Mouse (Mus musculus): ENCODE results near the gene Nova2.

- TF ChIP-seq CTCF (IDR thresholded peaks at IDR 0.05; ENCODE audit: insufficient read depth, low read depth, low read length) (no peak), POLR2A (IDR thresholded peaks at IDR 0.05; ENCODE audit: insufficient read depth, low read depth, low read length) (no peak)
Measured at GRCm38 (mm10) chr7:18902486-18902885, 23.2 kb upstream of the Nova2 start.
